15 mouse cellular contexts compared by ENCODE assay signal in the genomic region with DNA sequence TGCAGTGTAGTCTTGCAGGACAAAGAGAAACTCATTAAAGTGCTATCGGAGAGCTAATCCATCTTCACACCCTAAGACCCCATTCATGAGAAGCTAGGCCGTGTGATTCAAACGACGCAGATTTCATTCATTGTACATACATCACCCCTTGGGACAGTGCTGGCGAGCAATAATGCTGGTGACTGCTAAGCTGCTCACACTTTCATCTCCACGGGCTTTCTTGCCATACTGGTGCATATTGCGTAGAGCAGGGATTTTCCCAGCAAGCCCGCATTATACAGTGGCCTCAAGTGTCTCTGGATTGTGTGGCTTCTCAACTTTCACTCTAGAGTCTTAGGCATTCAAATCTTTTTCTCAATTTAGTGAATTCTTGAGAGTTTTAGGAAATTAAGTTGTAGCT. TPM values are rescaled to one million over a fixed set of nuclear protein-coding genes. Genes with fewer than 3 reads are reported as not detected.
DNase-seq lines count a peak whose midpoint lies in the region; ATAC-seq lines count a peak whose summit lies in the region.
"Had no signal": no experiment of that assay in that cellular context is flagged by ENCODE, and none has a peak within 500 bp of the region (broad histone marks: within the 10 kb centered on the region; RNA-seq: fewer than 3 reads in every experiment).

No protein-coding gene starts in this region.

- H3K27ac ChIP-seq in embryonic facial prominence, embryonic 11.5 days (replicated peaks; ENCODE audit: low read depth, low read length): no peak overlapping the region
- H3K27ac ChIP-seq in embryonic facial prominence, embryonic 10.5 days (replicated peaks): no peak overlapping the region
- peak overlapping the region; percentile 75 for H3K27ac ChIP-seq in forebrain, embryonic 12.5 days
- H3K27ac ChIP-seq in hindbrain, embryonic 15.5 days (replicated peaks): no peak overlapping the region
- H3K27ac ChIP-seq in midbrain, embryonic 16.5 days (ENCODE audit: low read length): peak overlapping the region; percentile 31; the same call in 1 of the 2 replicates
- H3K27ac ChIP-seq: embryonic facial prominence, embryonic 15.5 days; kidney, postnatal 0 days; limb, embryonic 12.5 days had no signal

- DNase-seq in embryonic facial prominence, embryonic 11.5 days (ENCODE audit: low spot score): peak; percentile 19
- no peak for DNase-seq in embryonic facial prominence, embryonic 10.5 days (ENCODE audit: low spot score)
- no peak for DNase-seq in layer of hippocampus, postnatal 25 days (ENCODE audit: extremely low spot score in 1 of 2, low spot score in 1 of 2)
- DNase-seq in kidney, postnatal 36 days: no peak
- DNase-seq: adrenal gland, adult 2 months; cerebellum, postnatal 10 days; heart, postnatal 10 days had no signal

- no peak overlapping the region for H3K4me3 ChIP-seq in embryonic facial prominence, embryonic 11.5 days (ENCODE audit: low read depth, low read length)
- H3K4me3 ChIP-seq in embryonic facial prominence, embryonic 10.5 days: no peak overlapping the region
- no peak overlapping the region for H3K4me3 ChIP-seq in forebrain, embryonic 12.5 days (replicated peaks)
- H3K4me3 ChIP-seq in hindbrain, embryonic 15.5 days: no peak overlapping the region
- no peak overlapping the region for H3K4me3 ChIP-seq in midbrain, embryonic 16.5 days (ENCODE audit: low read depth, low read length)
- H3K4me3 ChIP-seq: embryonic facial prominence, embryonic 15.5 days; limb, embryonic 12.5 days had no signal

- 80% methylated on average over 8 of the region's 8 CpGs for WGBS in embryonic facial prominence, embryonic 11.5 days
- WGBS in embryonic facial prominence, embryonic 10.5 days: 68% methylated on average over 8 of the region's 8 CpGs
- WGBS in forebrain, embryonic 12.5 days: 11% methylated on average over 8 of the region's 8 CpGs
- WGBS in hindbrain, embryonic 15.5 days: 25% methylated on average over 8 of the region's 8 CpGs
- 10% methylated on average over 8 of the region's 8 CpGs for WGBS in midbrain, embryonic 16.5 days

- H3K9ac ChIP-seq in embryonic facial prominence, embryonic 11.5 days (replicated peaks; ENCODE audit: low read length): no peak overlapping the region
- H3K9ac ChIP-seq in forebrain, embryonic 12.5 days: no peak overlapping the region
- H3K9ac ChIP-seq in hindbrain, embryonic 15.5 days: no peak overlapping the region
- no peak overlapping the region for H3K9ac ChIP-seq in midbrain, embryonic 16.5 days (ENCODE audit: low read depth, low read length)
- H3K9ac ChIP-seq: embryonic facial prominence, embryonic 15.5 days; limb, embryonic 12.5 days had no signal

- no peaks in the 10 kb centered on the region for H3K36me3 ChIP-seq in embryonic facial prominence, embryonic 11.5 days (replicated peaks; ENCODE audit: control insufficient read depth, insufficient read depth, low read depth, low read length)
- H3K36me3 ChIP-seq in embryonic facial prominence, embryonic 10.5 days (replicated peaks): peaks cover 12% of the 10 kb centered on the region
- peaks cover 8% of the 10 kb centered on the region; the same call in 1 of the 2 replicates for H3K36me3 ChIP-seq in forebrain, embryonic 12.5 days (replicated peaks)
- peaks cover 4% of the 10 kb centered on the region; the same call in 1 of the 2 replicates for H3K36me3 ChIP-seq in hindbrain, embryonic 15.5 days
- no peaks in the 10 kb centered on the region for H3K36me3 ChIP-seq in midbrain, embryonic 16.5 days (ENCODE audit: control insufficient read depth, insufficient read depth, low read length)
- H3K36me3 ChIP-seq: embryonic facial prominence, embryonic 15.5 days had no signal

- peak; percentile 29; the same call in 1 of the 2 replicates for ATAC-seq in embryonic facial prominence, embryonic 11.5 days (replicated peaks; ENCODE audit: insufficient number of reproducible peaks, low FRiP score, low TSS enrichment, low read depth)
- ATAC-seq in forebrain, embryonic 12.5 days (ENCODE audit: low FRiP score): peak; percentile 83
- peak; percentile 72 for ATAC-seq in hindbrain, embryonic 15.5 days (ENCODE audit: low FRiP score, low read depth)
- ATAC-seq in midbrain, embryonic 16.5 days: peak; percentile 44; the same call in 1 of the 2 replicates
- no peak for ATAC-seq in megakaryocyte-erythroid progenitor cell, adult 5-6 weeks (replicated peaks; ENCODE audit: low FRiP score, low TSS enrichment, poor library complexity, severe bottlenecking)
- ATAC-seq: intestine, embryonic 16.5 days had no signal

- H3K27me3 ChIP-seq in embryonic facial prominence, embryonic 11.5 days (ENCODE audit: control insufficient read depth, insufficient read depth, low read length): no peaks in the 10 kb centered on the region
- H3K27me3 ChIP-seq in embryonic facial prominence, embryonic 10.5 days (replicated peaks; ENCODE audit: low read depth, poor library complexity, severe bottlenecking): no peaks in the 10 kb centered on the region
- no peaks in the 10 kb centered on the region for H3K27me3 ChIP-seq in forebrain, embryonic 12.5 days
- H3K27me3 ChIP-seq in hindbrain, embryonic 15.5 days: no peaks in the 10 kb centered on the region
- no peaks in the 10 kb centered on the region for H3K27me3 ChIP-seq in midbrain, embryonic 16.5 days (ENCODE audit: control insufficient read depth, insufficient read depth, low read depth, low read length)
- H3K27me3 ChIP-seq: embryonic facial prominence, embryonic 15.5 days; limb, embryonic 12.5 days had no signal

- no peaks in the 10 kb centered on the region for H3K9me3 ChIP-seq in embryonic facial prominence, embryonic 11.5 days (replicated peaks; ENCODE audit: control insufficient read depth, low read length)
- H3K9me3 ChIP-seq in embryonic facial prominence, embryonic 10.5 days: peaks cover 11% of the 10 kb centered on the region; the same call in 1 of the 2 replicates
- H3K9me3 ChIP-seq in forebrain, embryonic 12.5 days: peaks cover 11% of the 10 kb centered on the region; the same call in 1 of the 2 replicates
- H3K9me3 ChIP-seq in hindbrain, embryonic 15.5 days: no peaks in the 10 kb centered on the region
- peaks cover 4% of the 10 kb centered on the region; the same call in 1 of the 2 replicates for H3K9me3 ChIP-seq in midbrain, embryonic 16.5 days (replicated peaks; ENCODE audit: control insufficient read depth, low read length, poor library complexity, severe bottlenecking)
- H3K9me3 ChIP-seq: embryonic facial prominence, embryonic 15.5 days had no signal

- no peak overlapping the region for H3K4me2 ChIP-seq in embryonic facial prominence, embryonic 11.5 days (ENCODE audit: low read depth, low read length)
- H3K4me2 ChIP-seq in forebrain, embryonic 12.5 days: peak overlapping the region; percentile 29
- H3K4me2 ChIP-seq in hindbrain, embryonic 15.5 days: no peak overlapping the region
- no peak overlapping the region for H3K4me2 ChIP-seq in midbrain, embryonic 16.5 days (ENCODE audit: low read length)
- H3K4me2 ChIP-seq: embryonic facial prominence, embryonic 15.5 days; limb, embryonic 12.5 days had no signal

- no peaks in the 10 kb centered on the region; the same call in 1 of the 2 replicates for H3K4me1 ChIP-seq in embryonic facial prominence, embryonic 11.5 days (ENCODE audit: control insufficient read depth, insufficient read depth, low read length)
- H3K4me1 ChIP-seq in embryonic facial prominence, embryonic 10.5 days: peaks cover 25% of the 10 kb centered on the region
- H3K4me1 ChIP-seq in forebrain, embryonic 12.5 days: peaks cover 32% of the 10 kb centered on the region
- H3K4me1 ChIP-seq in hindbrain, embryonic 15.5 days (replicated peaks): peaks cover 23% of the 10 kb centered on the region
- H3K4me1 ChIP-seq in midbrain, embryonic 16.5 days (ENCODE audit: control insufficient read depth, insufficient read depth, low read length): peaks cover 13% of the 10 kb centered on the region

RNA-seq across cellular contexts. Expression of gene Wdfy2, which starts 36.9 kb away (rescaled TPM):
- 12.2 and 13.3 TPM in 2 replicates for polyA plus RNA-seq in embryonic facial prominence, embryonic 11.5 days (2014; fragmentation: Nextera tagmentation; extraction: Ambion mirVana)
- polyA plus RNA-seq in embryonic facial prominence, embryonic 10.5 days (2016; fragmentation: Nextera tagmentation; extraction: Ambion mirVana): 13.6 and 16.0 TPM in 2 replicates
- polyA plus RNA-seq in forebrain, embryonic 12.5 days (2016; fragmentation: Nextera tagmentation; extraction: Ambion mirVana): 15.1 and 15.3 TPM in 2 replicates
- 7.6 and 8.1 TPM in 2 replicates for polyA plus RNA-seq in hindbrain, embryonic 15.5 days (2015; fragmentation: Nextera tagmentation; extraction: Ambion mirVana)
- polyA plus RNA-seq in midbrain, embryonic 16.5 days (2015; fragmentation: Nextera tagmentation; extraction: Ambion mirVana): 8.4 and 8.8 TPM in 2 replicates
- 10 to 100 TPM; 14.1 to 16.5 TPM for total RNA-seq in layer of hippocampus, postnatal 25 days (2021)
- total RNA-seq in megakaryocyte-erythroid progenitor cell, adult 5-6 weeks (2014; fragmentation: Nextera tagmentation): 2.8 and 5.7 TPM in 2 replicates
- total RNA-seq in megakaryocyte-erythroid progenitor cell, adult 5-6 weeks (2017): 4.8 and 4.9 TPM in 2 replicates

Comparison
In these comparisons a context has a peak if more than half of its experiments do, and no peak if none do; other contexts are left out.
1. H3K27ac ChIP-seq: peak in forebrain, embryonic 12.5 days (single experiment) and midbrain, embryonic 16.5 days (single experiment); none in embryonic facial prominence, embryonic 11.5 days (single experiment), embryonic facial prominence, embryonic 10.5 days (single experiment) and hindbrain, embryonic 15.5 days (single experiment).